Mouse (Mus musculus) lung, adult 2 months (tissue): ENCODE data around the gene Nfkb1.

Experiments
- CTCF ChIP-seq: fragments of 200-500 bp; IDR thresholded peaks from 2 replicates; pipeline ENCODE4 v1.5.1; 2011; ENCODE audit warnings: mild to moderate bottlenecking, low read length, control low read depth; ENCODE audit not compliant: insufficient read depth
- POLR2A ChIP-seq: fragments of 200-500 bp; IDR thresholded peaks from 2 replicates; pipeline ENCODE4 v1.6.1; 2011; ENCODE audit warnings: low read depth, mild to moderate bottlenecking, control low read depth, low read length, borderline replicate concordance; ENCODE audit errors: extremely low read depth

DNA sequence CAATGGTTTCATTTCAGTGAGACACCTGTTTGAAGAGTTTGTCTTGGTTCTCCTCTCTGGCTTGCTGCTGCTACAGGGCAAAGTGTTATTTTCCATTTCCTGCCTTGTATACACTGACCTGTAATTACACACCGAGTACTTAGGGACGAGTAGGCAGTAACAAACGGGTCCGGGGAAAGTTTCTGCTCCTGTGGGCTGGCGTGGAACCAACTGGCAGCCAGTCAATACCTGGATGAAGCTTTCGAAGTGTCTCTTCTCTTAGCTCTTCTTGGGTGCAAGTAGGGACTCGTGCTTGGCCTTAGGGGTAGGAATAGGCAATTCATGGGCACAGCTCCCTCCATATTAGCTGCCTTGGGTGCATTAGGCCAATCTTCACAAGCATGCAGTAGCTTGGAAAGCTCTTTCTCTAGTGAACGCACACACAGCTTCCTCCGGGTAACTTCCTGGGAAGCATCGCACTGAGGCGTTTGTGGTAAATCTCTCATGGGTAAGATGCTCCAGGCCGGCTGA, 7.2 kb upstream of the Nfkb1 start:
- TF ChIP-seq CTCF (no peak), POLR2A (no peak)
